Mouse (Mus musculus) CD4-positive naive resting alpha-beta T cell, adult 76 days (primary cell): ENCODE results near the gene Hspa2. TPM values are rescaled to one million over a fixed set of nuclear protein-coding genes. Genes with fewer than 3 reads are reported as not detected.

Experiments
- total RNA-seq: library from RNA; stranded (reverse); gene quantifications from one replicate; pipeline ENCODE4 v1.2.4, GENCODE M21; 2023

Hspa2 gene
- total RNA-seq = 4.4 TPM

DNA sequence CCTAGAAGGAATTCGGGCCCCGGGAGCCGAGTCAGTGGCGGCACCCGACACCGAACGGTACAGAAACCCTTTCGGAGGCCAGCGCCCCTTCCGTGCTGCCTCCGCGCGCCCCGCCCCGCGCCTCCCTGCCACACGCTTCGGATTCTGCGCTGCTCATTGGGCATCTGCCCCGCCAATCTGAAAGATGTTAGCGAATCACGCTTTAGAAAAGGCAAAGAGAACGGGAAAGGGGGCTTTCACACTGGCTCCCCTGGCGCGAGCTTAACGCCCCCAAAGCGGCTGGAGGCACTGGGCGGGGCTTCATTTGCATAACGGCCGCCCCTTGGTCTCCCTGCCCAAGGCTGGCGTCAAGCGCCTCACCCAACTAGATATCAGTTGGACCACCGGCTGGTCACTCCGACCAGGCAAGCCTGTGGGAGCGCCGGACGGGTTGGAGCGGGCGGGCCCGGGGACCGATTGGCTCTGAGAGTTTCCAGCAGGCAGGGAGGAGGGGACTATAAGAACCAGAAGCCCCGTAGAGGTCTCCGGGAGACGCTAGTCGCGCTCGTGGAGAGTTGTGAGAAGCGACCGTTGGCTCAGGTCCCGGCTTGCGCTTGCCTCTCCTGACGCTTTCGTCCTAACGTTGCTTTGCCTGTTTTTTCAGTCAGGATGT is at the start of gene Hspa2:
TSS of gene Hspa2 (plus strand) at position 291 of the 652 bp plus-strand sequence.

DNA sequence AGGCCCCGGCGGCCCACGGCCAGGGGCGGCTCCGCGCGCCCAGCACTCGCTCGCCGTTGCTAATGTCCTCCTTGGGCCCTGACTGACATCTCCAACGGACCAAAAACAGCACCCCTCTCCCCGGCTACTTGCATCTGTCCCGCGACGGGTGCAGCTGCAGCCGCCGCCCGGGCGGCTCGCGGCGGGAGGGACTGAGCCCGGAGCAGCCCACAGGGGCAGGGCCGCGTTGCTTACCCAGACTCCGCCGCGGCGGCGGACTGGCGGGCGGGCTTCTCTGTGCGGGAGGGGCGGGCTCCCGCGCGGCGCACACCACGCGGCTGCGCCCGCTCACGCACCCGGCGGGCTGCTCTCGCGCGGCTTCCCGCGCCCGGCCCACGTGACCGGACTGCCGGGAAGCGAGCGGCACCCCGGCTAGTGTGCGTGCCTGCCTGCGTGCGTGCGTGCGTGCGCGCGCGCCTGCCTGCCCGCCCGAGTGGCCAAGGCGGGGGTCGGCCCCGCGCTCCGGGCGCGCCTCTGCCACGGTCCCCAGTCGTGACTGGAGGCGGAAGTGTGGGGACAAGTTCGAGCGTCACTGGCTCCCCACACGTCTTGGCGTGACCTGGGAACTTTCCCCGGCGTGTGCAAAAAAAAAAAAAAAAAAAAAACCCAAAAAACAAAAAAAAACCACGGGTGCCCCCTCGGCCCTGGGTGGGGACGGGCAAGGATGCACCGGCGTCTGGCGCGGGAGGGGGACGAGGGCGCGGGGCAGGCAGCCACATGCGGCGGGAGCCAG is 34.6 kb upstream of the Hspa2 start, which contains the start of gene Zbtb25:
TSS of gene Zbtb25 (minus strand) at position 397 of the 772 bp plus-strand sequence.

DNA sequence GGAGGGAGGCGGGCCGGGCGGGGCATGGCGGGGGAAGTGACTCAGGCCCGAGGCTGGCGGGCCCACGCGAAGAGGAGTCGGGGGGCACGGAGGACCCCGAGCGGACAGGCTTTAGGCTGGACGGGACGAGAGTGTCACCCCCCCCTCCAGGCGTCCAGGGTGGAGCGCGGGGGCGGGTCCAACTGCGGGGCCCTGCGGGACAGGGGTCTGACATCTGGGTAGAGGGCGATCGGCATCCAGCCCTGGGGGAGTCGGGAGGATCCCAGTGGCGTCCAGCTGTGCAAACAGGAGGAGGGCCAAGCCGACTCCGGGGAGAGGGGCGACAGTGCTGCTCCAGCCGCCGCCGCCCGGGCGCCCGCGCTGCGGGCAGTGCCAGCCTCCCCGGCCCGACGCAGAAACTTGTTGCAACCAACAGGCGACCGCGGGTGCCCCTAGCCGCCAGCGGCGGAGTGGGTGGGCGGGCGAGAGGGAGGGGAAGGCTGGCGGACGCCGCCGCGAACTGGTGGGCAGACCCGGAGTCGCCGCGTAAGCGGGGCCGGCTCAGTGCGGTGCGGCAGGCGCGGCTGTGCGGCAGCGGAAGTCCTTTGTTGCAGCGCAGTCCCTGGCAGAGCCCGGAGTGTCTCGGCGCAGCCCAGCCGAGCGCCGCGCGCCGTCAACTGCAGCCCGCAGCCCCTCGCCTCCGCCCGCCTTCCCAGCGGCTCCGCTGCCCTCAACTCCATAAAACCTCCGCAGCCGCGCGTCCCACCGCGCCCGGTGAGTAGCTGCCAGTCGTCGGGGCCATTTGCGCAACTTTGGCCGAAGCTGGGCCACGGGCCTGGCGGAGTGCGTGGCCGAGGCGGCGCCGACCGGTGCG is 33.8 kb upstream of the Hspa2 start, which contains the start of gene Zbtb1:
TSS of gene Zbtb1 (plus strand) at position 289 of the 853 bp plus-strand sequence.

DNA sequence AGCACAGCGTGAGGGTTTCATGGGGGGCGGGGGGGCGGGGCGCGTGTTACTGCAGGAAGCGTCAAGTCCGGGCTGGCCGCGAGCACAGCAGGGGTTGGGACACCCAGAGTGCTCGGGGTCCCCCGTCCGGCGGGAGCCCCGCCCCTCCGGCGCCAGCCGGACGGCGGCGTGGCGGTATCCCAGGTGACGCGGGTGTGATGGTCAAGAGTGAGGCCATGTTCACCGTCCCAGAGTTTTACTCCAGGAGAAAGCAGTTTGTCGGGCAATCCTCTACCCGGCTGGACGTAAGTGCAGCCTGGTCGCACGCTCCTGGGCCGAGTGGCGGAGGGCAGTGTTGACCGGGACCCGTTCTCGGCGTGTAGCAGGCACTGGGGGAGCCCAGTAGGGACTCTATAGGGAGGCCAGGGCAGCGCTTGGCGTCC is 13.5 kb downstream of the Hspa2 start, which contains the start of gene Ppp1r36:
TSS of gene Ppp1r36 (plus strand) at position 106 of the 422 bp plus-strand sequence.

Other genes starting within 250 kb of the Hspa2 start
- not detected for gene Esr2, start 226.9 kb upstream of the Hspa2 start, total RNA-seq
- gene Tex21, start 157.4 kb upstream of the Hspa2 start, total RNA-seq = not detected
- gene Mthfd1, start 148.9 kb upstream of the Hspa2 start, total RNA-seq = 57.0 TPM
- gene Akap5, start 79.3 kb upstream of the Hspa2 start, total RNA-seq = 0.67 TPM
- 47.1 TPM for gene Zbtb25, start 34.6 kb upstream of the Hspa2 start, total RNA-seq
- gene Zbtb1, start 33.9 kb upstream of the Hspa2 start, total RNA-seq = 20.8 TPM
- gene Ppp1r36, start 13.4 kb downstream of the Hspa2 start, total RNA-seq = not detected
- 9.4 TPM for gene Plekhg3, start 126.7 kb downstream of the Hspa2 start, total RNA-seq